Mouse (Mus musculus): ENCODE measurements around the gene Hsp90ab1.
A peak's percentile ranks its signal among the peaks of the same experiment; 100 is the strongest.

The Hsp90ab1 gene

GRCm38 (mm10) chr17:45557246-45557824 lies 15.7 kb downstream of the Hsp90ab1 start:
- no peak for DNase-seq (ENCODE audit: low spot score)

- DNase-seq (ENCODE audit: low spot score), result no peak
These were observed 16.4 kb downstream of the Hsp90ab1 start for GRCm38 (mm10) chr17:45556514-45557245.

- DNase-seq (ENCODE audit: low spot score), result no peak
These were observed 17.0 kb downstream of the Hsp90ab1 start for GRCm38 (mm10) chr17:45556107-45556489.

GRCm38 (mm10) chr17:45555452-45556106 lies 17.5 kb downstream of the Hsp90ab1 start, which contains the start of gene Nfkbie:
Gene Nfkbie (plus strand): TSS chr17:45555703.
- peak; percentile 66 for DNase-seq (ENCODE audit: low spot score)

GRCm38 (mm10) chr17:45554420-45554819 lies 18.7 kb downstream of the Hsp90ab1 start:
- no peak for DNase-seq (ENCODE audit: low spot score)

GRCm38 (mm10) chr17:45553065-45553464 lies 20.0 kb downstream of the Hsp90ab1 start:
- DNase-seq (ENCODE audit: low spot score), result no peak

GRCm38 (mm10) chr17:45551816-45552451 lies 21.1 kb downstream of the Hsp90ab1 start:
- peak; percentile 81 for DNase-seq (ENCODE audit: low spot score)

- no peak for DNase-seq (ENCODE audit: low spot score)
These were observed 21.7 kb downstream of the Hsp90ab1 start for GRCm38 (mm10) chr17:45551249-45551796.

- no peak for DNase-seq (ENCODE audit: low spot score)
These were observed 22.8 kb downstream of the Hsp90ab1 start for GRCm38 (mm10) chr17:45550253-45550652.

GRCm38 (mm10) chr17:45549617-45550181 lies 23.4 kb downstream of the Hsp90ab1 start, which contains the start of gene Tmem151b:
Gene Tmem151b (minus strand): TSS chr17:45549677.
- no peak for DNase-seq (ENCODE audit: low spot score)

GRCm38 (mm10) chr17:45548541-45549512 lies 24.2 kb downstream of the Hsp90ab1 start:
- no peak for DNase-seq (ENCODE audit: low spot score)

GRCm38 (mm10) chr17:45547461-45548190 lies 25.4 kb downstream of the Hsp90ab1 start:
- no peak for DNase-seq (ENCODE audit: low spot score)

GRCm38 (mm10) chr17:45546941-45547340 lies 26.1 kb downstream of the Hsp90ab1 start:
- DNase-seq (ENCODE audit: low spot score), result no peak

GRCm38 (mm10) chr17:45545278-45545961 lies 27.7 kb downstream of the Hsp90ab1 start:
- no peak for DNase-seq (ENCODE audit: low spot score)

- DNase-seq (ENCODE audit: low spot score), result no peak
These were observed 28.2 kb downstream of the Hsp90ab1 start for GRCm38 (mm10) chr17:45544873-45545277.

GRCm38 (mm10) chr17:45544001-45544872 lies 28.8 kb downstream of the Hsp90ab1 start:
- DNase-seq (ENCODE audit: low spot score), result no peak

- DNase-seq (ENCODE audit: low spot score), result no peak
These were observed 30.0 kb downstream of the Hsp90ab1 start for GRCm38 (mm10) chr17:45543115-45543514.

- no peak for DNase-seq (ENCODE audit: low spot score)
These were observed 30.4 kb downstream of the Hsp90ab1 start for GRCm38 (mm10) chr17:45542705-45543104.

Measured in layer of hippocampus, adult 9-10 months (tissue).